26 mouse cellular contexts compared by ENCODE assay signal in genomic region chr5:142826131-142826530, GRCm38 (mm10). TPM values are rescaled to one million over a fixed set of nuclear protein-coding genes. Genes with fewer than 3 reads are reported as not detected.
A peak's percentile ranks its signal among the peaks of the same experiment; 100 is the strongest.
DNase-seq lines count a peak whose midpoint lies in the region; ATAC-seq and TF ChIP-seq lines count a peak whose summit lies in the region.
"Had no signal": no experiment of that assay in that cellular context is flagged by ENCODE, and none has a peak within 500 bp of the region (broad histone marks: within the 10 kb centered on the region; RNA-seq: fewer than 3 reads in every experiment).

No protein-coding gene starts in this region.

- H3K4me3 ChIP-seq in hindbrain, embryonic 12.5 days = no peak overlapping the region
- H3K4me3 ChIP-seq in hindbrain, embryonic 11.5 days (ENCODE audit: low read depth, low read length) = no peak overlapping the region
- no peak overlapping the region for H3K4me3 ChIP-seq in limb, embryonic 10.5 days
- H3K4me3 ChIP-seq in gastrocnemius, adult 2 months = no peak overlapping the region
- H3K4me3 ChIP-seq in forebrain, embryonic 12.5 days (replicated peaks) = no peak overlapping the region
- H3K4me3 ChIP-seq: heart, adult 2 months; heart, embryonic 13.5 days; intestine, embryonic 15.5 days; kidney, embryonic 15.5 days; liver, embryonic 15.5 days; midbrain, embryonic 12.5 days; neural tube, embryonic 13.5 days had no signal

- no peak overlapping the region for H3K4me2 ChIP-seq in hindbrain, embryonic 12.5 days (replicated peaks)
- no peak overlapping the region for H3K4me2 ChIP-seq in hindbrain, embryonic 11.5 days (replicated peaks; ENCODE audit: low read depth, low read length)
- no peak overlapping the region for H3K4me2 ChIP-seq in forebrain, embryonic 12.5 days
- H3K4me2 ChIP-seq: heart, embryonic 13.5 days; intestine, embryonic 15.5 days; kidney, embryonic 15.5 days; liver, embryonic 15.5 days; lung, embryonic 14.5 days; midbrain, embryonic 12.5 days; neural tube, embryonic 13.5 days had no signal

- DNase-seq in hindbrain, embryonic 11.5 days (ENCODE audit: low spot score) = no peak
- DNase-seq in ES-CJ7 (ENCODE audit: low read depth, low spot score) (peak; percentile 50), ZHBTc4 (ENCODE audit: low read depth, low spot score) (peak; percentile 70)
- DNase-seq in limb, embryonic 10.5 days (ENCODE audit: low spot score) = no peak
- no peak for DNase-seq in gastrocnemius, adult 2 months
- DNase-seq: adrenal gland, postnatal 10 days; cerebellum, adult 9-10 months; embryo, embryonic 11 days; heart, adult 2 months; heart, postnatal 14 days; lung, embryonic 14.5 days; lung, postnatal 14 days; right cerebral cortex, postnatal 4 days; thymus, adult 18-20 months; thymus, postnatal 36 days had no signal

- H3K9me3 ChIP-seq in hindbrain, embryonic 12.5 days (replicated peaks) = no peaks in the 10 kb centered on the region
- no peaks in the 10 kb centered on the region for H3K9me3 ChIP-seq in hindbrain, embryonic 11.5 days (ENCODE audit: control insufficient read depth, low read length)
- no peaks in the 10 kb centered on the region for H3K9me3 ChIP-seq in limb, embryonic 10.5 days (replicated peaks)
- H3K9me3 ChIP-seq in forebrain, embryonic 12.5 days = no peaks in the 10 kb centered on the region
- H3K9me3 ChIP-seq: intestine, embryonic 15.5 days; kidney, embryonic 15.5 days; liver, embryonic 15.5 days; midbrain, embryonic 12.5 days; neural tube, embryonic 13.5 days had no signal

- H3K36me3 ChIP-seq in hindbrain, embryonic 12.5 days = no peaks in the 10 kb centered on the region
- no peaks in the 10 kb centered on the region for H3K36me3 ChIP-seq in hindbrain, embryonic 11.5 days (ENCODE audit: control insufficient read depth, insufficient read depth, low read length)
- no peaks in the 10 kb centered on the region for H3K36me3 ChIP-seq in limb, embryonic 10.5 days
- no peaks in the 10 kb centered on the region for H3K36me3 ChIP-seq in forebrain, embryonic 12.5 days (replicated peaks)
- H3K36me3 ChIP-seq: heart, embryonic 13.5 days; hindbrain, embryonic 10.5 days; intestine, embryonic 15.5 days; kidney, embryonic 15.5 days; liver, embryonic 15.5 days; midbrain, embryonic 12.5 days; neural tube, embryonic 13.5 days had no signal

- H3K27me3 ChIP-seq in hindbrain, embryonic 12.5 days = no peaks in the 10 kb centered on the region
- no peaks in the 10 kb centered on the region for H3K27me3 ChIP-seq in hindbrain, embryonic 11.5 days (ENCODE audit: control insufficient read depth, insufficient read depth, low read length)
- H3K27me3 ChIP-seq in limb, embryonic 10.5 days (ENCODE audit: low read depth, poor library complexity, severe bottlenecking) = no peaks in the 10 kb centered on the region
- H3K27me3 ChIP-seq in forebrain, embryonic 12.5 days = no peaks in the 10 kb centered on the region
- H3K27me3 ChIP-seq: heart, embryonic 13.5 days; intestine, embryonic 15.5 days; kidney, embryonic 15.5 days; neural tube, embryonic 13.5 days had no signal

- intact Hi-C loops in gastrocnemius, adult 2 months (cut with DNase I) = no loop called here

- peak overlapping the region; percentile 48; the same call in 1 of the 2 replicates for H3K27ac ChIP-seq in hindbrain, embryonic 12.5 days
- H3K27ac ChIP-seq in hindbrain, embryonic 11.5 days (ENCODE audit: low read depth, low read length) = no peak overlapping the region
- peak overlapping the region; percentile 63 for H3K27ac ChIP-seq in limb, embryonic 10.5 days
- H3K27ac ChIP-seq in gastrocnemius, adult 2 months = no peak overlapping the region
- H3K27ac ChIP-seq in forebrain, embryonic 12.5 days = no peak overlapping the region
- H3K27ac ChIP-seq: heart, adult 2 months; heart, embryonic 13.5 days; intestine, embryonic 15.5 days; liver, embryonic 15.5 days; midbrain, embryonic 12.5 days had no signal

- H3K4me1 ChIP-seq in hindbrain, embryonic 12.5 days = peaks cover 38% of the 10 kb centered on the region
- H3K4me1 ChIP-seq in hindbrain, embryonic 11.5 days (replicated peaks; ENCODE audit: control insufficient read depth, insufficient read depth, low read length) = peaks cover 17% of the 10 kb centered on the region
- peaks cover 41% of the 10 kb centered on the region for H3K4me1 ChIP-seq in limb, embryonic 10.5 days
- H3K4me1 ChIP-seq in forebrain, embryonic 12.5 days = peaks cover 41% of the 10 kb centered on the region

- no peak for ATAC-seq in hindbrain, embryonic 12.5 days (ENCODE audit: low FRiP score)
- ATAC-seq in hindbrain, embryonic 11.5 days (ENCODE audit: low FRiP score) = no peak
- no peak for ATAC-seq in forebrain, embryonic 12.5 days (ENCODE audit: low FRiP score)
- ATAC-seq: forebrain, embryonic 16.5 days; hindbrain, postnatal 0 days; intestine, embryonic 15.5 days had no signal

- 81% methylated on average over 4 of the region's 4 CpGs for WGBS in hindbrain, embryonic 12.5 days
- 85% methylated on average over 4 of the region's 4 CpGs for WGBS in hindbrain, embryonic 11.5 days
- 89% methylated on average over 4 of the region's 4 CpGs for WGBS in limb, embryonic 10.5 days
- 83% methylated on average over 4 of the region's 4 CpGs for WGBS in forebrain, embryonic 12.5 days

- TF ChIP-seq CTCF in gastrocnemius, adult 2 months (IDR thresholded peaks at IDR 0.05) = no peak

- H3K9ac ChIP-seq in hindbrain, embryonic 12.5 days = no peak overlapping the region
- no peak overlapping the region for H3K9ac ChIP-seq in hindbrain, embryonic 11.5 days (ENCODE audit: low read depth, low read length)
- H3K9ac ChIP-seq in forebrain, embryonic 12.5 days = no peak overlapping the region
- H3K9ac ChIP-seq: heart, embryonic 13.5 days; intestine, embryonic 15.5 days; kidney, embryonic 15.5 days; liver, embryonic 15.5 days; lung, embryonic 14.5 days; midbrain, embryonic 12.5 days; neural tube, embryonic 13.5 days had no signal

RNA-seq across cellular contexts. Expression of gene Tnrc18, which starts 8.7 kb away (rescaled TPM):
- polyA plus RNA-seq in hindbrain, embryonic 12.5 days (2016; fragmentation: Nextera tagmentation; extraction: Ambion mirVana) = 72.8 and 73.7 TPM in 2 replicates
- polyA plus RNA-seq in hindbrain, embryonic 11.5 days (2014; fragmentation: Nextera tagmentation; extraction: Ambion mirVana) = 30.7 and 44.0 TPM in 2 replicates
- polyA plus RNA-seq in limb, embryonic 10.5 days (2016; fragmentation: Nextera tagmentation; extraction: Ambion mirVana) = 24.7 and 39.0 TPM in 2 replicates
- total RNA-seq in gastrocnemius, adult 2 months (2021) = 10 to 100 TPM; 31.5 to 32.0 TPM
- 56.8 and 64.6 TPM in 2 replicates for polyA plus RNA-seq in forebrain, embryonic 12.5 days (2016; fragmentation: Nextera tagmentation; extraction: Ambion mirVana)

Comparison
In these comparisons a context has a peak if more than half of its experiments do, and no peak if none do; other contexts are left out.
1. H3K27ac ChIP-seq: peak in hindbrain, embryonic 12.5 days (single experiment) and limb, embryonic 10.5 days (single experiment); none in hindbrain, embryonic 11.5 days (single experiment), gastrocnemius, adult 2 months (single experiment) and forebrain, embryonic 12.5 days (single experiment).
2. DNase-seq: peak in ES-CJ7 (single experiment) and ZHBTc4 (single experiment); none in hindbrain, embryonic 11.5 days (single experiment), limb, embryonic 10.5 days (single experiment) and gastrocnemius, adult 2 months (single experiment).